Mouse (Mus musculus): ENCODE measurements around the gene Pla2g4c. TPM values are rescaled to one million over a fixed set of nuclear protein-coding genes. Genes with fewer than 3 reads are reported as not detected.
A peak's percentile ranks its signal among the peaks of the same experiment; 100 is the strongest.

The Pla2g4c gene
- polyA plus RNA-seq, 1 experiment: 0.78 TPM

- DNase-seq (ENCODE audit: extremely low spot score in 1 of 2, low spot score in 1 of 2): no peak
Measured at GRCm38 (mm10) chr7:13330575-13330974, 6.1 kb downstream of the Pla2g4c start.

- peak; percentile 43 to 80 for DNase-seq (ENCODE audit: extremely low spot score in 1 of 2, low spot score in 1 of 2)
Measured at GRCm38 (mm10) chr7:13355943-13356342, 31.5 kb downstream of the Pla2g4c start.

- peak in 1 of 2 experiments; percentile 2 for DNase-seq (ENCODE audit: extremely low spot score in 1 of 2, low spot score in 1 of 2)
Measured at GRCm38 (mm10) chr7:13380588-13380987, 56.1 kb downstream of the Pla2g4c start.

- DNase-seq (ENCODE audit: extremely low spot score in 1 of 2, low spot score in 1 of 2): no peak
Measured at GRCm38 (mm10) chr7:13397832-13398231, 73.4 kb downstream of the Pla2g4c start, which contains the start of gene Cabp5. TSS of gene Cabp5 (plus strand) at chr7:13398132.

Other genes with a start within 250 kb of the Pla2g4c start
- 0.06 TPM in 1 of 2 replicates, not detected in the other for gene Vmn1r85, start 229.5 kb upstream of the Pla2g4c start, polyA plus RNA-seq (2012; rRNA removed)
- gene Vmn1r86, start 204.7 kb upstream of the Pla2g4c start, polyA plus RNA-seq (2012; rRNA removed): not detected in 2 replicates
- gene Vmn1r87, start 184.5 kb upstream of the Pla2g4c start, polyA plus RNA-seq (2012; rRNA removed): not detected in 2 replicates
- not detected in 2 replicates for gene Vmn1r88, start 165.1 kb upstream of the Pla2g4c start, polyA plus RNA-seq (2012; rRNA removed)
- gene Vmn1r89, start 111.6 kb upstream of the Pla2g4c start, polyA plus RNA-seq (2012; rRNA removed): not detected in 2 replicates
- 11.5 and 13.9 TPM in 2 replicates for gene Lig1, start 47.4 kb upstream of the Pla2g4c start, polyA plus RNA-seq (2012; rRNA removed)
- gene Zswim9, start 45.9 kb upstream of the Pla2g4c start, polyA plus RNA-seq (2012; rRNA removed): 9.9 and 10.2 TPM in 2 replicates
- 0.26 and 0.34 TPM in 2 replicates for gene Cabp5, start 73.5 kb downstream of the Pla2g4c start, polyA plus RNA-seq (2012; rRNA removed)
- gene Bsph1, start 126.2 kb downstream of the Pla2g4c start, polyA plus RNA-seq (2012; rRNA removed): not detected in 2 replicates
- gene Bsph2, start 246.4 kb downstream of the Pla2g4c start, polyA plus RNA-seq (2012; rRNA removed): not detected in 2 replicates